Mouse (Mus musculus): ENCODE results near the gene ccdc198.

The ccdc198 gene

GRCm38 (mm10) chr14:49197031-49197527 lies 48.2 kb downstream of the ccdc198 start:
- no peak for DNase-seq (ENCODE audit: low spot score in 2 of 2)

- DNase-seq (ENCODE audit: low spot score in 2 of 2) = no peak
Measured at GRCm38 (mm10) chr14:49186270-49186669, 59.0 kb downstream of the ccdc198 start.

GRCm38 (mm10) chr14:49179736-49180135 lies 65.5 kb downstream of the ccdc198 start:
- DNase-seq (ENCODE audit: low spot score in 2 of 2) = no peak

DNA sequence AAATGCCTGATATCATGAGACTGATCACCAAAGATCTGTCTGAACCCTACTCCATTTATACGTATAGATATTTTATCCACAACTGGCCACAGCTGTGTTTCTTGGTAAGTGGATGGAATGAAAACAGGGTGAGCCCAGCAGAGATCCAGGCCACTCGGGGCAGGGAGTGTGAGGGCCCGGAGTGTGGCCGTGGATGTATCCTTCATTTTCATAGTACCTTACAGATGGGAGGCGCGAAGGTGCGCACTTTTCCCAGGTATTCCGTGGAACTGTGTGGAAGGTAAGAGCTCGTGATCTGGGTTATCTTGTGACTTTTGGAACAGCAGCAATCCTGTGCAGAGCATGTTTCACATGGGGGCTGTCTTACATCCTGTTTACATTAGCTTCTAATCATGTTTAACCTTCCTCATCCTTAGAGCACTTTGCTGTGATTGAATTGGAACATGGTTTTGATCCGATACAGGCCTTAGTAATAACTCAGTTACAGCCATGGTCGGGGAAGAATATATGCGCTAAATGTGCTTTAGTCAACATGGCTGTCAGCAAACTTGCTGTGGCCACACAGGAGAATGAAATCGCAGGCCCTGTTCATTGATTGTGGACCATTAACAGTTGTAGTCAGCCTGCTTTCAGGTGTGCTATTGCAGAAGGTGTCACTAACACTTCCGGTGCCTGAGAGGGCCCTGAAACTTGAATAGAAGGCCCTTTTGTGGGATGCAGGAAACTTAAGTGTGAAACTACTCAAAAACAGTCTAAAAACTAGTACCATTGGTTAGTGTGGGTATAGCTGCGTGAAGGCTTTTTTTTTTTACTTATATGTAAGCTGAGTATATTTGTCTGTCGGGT lies 71.8 kb downstream of the ccdc198 start:
- DNase-seq (ENCODE audit: low spot score in 2 of 2) = no peak

GRCm38 (mm10) chr14:49172582-49172988 lies 72.7 kb downstream of the ccdc198 start:
- peak; percentile 65 to 84 for DNase-seq (ENCODE audit: low spot score in 2 of 2)

- peak; percentile 97 for DNase-seq (ENCODE audit: low spot score in 2 of 2)
Measured at GRCm38 (mm10) chr14:49171867-49172581, 73.2 kb downstream of the ccdc198 start, which contains the start of gene Naa30. Naa30 (plus strand) TSS chr14:49172226.

- no peak for DNase-seq (ENCODE audit: low spot score in 2 of 2)
Measured at GRCm38 (mm10) chr14:49171286-49171685, 74.0 kb downstream of the ccdc198 start.
